Mouse (Mus musculus): ENCODE measurements around the gene Irf2.

Gene Irf2

DNA sequence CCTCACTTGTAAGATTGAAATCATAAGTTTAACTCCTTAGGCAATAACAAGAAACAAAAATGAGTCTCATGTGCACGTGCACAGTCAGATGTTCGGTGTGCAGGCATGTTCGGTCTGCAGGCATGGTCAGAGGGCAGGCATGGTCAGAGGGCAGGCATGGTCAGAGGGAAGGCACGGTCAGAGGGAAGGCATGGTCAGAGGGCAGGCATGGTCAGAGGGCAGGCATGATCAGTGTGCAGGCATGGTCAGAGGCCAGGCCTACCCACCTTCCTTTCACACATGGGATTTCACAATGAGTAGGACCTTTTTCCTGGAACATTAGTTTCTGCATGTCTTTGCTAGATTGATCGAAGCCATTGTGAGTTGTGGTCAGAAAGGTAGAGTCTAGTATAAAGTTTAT is 65.2 kb downstream of the Irf2 start:
- no peak for DNase-seq

DNA sequence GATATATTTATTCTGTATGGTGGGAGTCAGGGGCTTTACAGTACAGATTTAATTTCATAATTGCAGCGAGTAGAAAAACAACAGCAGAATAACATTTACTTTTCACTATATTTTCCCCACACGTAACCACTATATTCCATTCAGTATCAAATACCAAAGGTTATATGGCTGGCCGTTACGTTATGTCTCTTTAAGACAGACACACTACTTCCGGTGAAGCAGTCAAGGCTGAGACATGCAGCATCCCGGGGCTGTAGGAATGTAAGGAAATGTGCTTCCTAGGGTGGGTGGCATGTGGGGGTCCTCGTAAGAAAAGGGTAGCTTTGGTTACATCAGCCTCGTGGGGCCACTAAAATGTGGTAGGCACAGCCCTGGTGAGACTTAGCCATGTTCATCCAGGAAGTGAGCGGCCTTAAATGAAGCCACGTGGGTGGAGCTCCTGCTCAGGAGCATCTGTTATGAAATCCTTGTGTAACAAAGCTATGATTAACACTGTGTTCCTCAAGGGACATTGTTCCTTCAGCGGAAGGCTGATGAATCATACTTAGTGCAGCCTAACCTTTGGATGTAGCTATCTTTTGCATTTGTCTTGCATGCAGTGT is 71.6 kb downstream of the Irf2 start:
- DNase-seq, result no peak

DNA sequence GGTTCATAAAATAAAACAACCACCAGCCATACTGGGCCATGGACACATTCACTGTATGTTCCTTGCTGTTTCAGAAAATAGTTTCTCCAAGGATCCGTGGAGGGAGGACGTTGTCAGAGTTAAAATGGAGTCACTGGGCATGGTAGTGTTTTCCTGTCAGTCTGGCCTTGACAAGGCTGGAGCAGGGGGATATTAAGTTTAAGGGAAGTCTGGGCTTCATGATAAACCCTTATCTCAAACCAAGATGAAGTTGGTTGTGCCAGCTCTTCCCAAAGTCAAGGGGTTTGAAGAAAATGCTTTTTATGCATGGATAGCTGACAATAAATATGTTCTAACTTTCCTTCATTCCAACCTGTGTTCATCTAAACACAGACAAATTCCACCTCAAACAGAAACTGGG is 72.4 kb downstream of the Irf2 start:
- no peak for DNase-seq

DNA sequence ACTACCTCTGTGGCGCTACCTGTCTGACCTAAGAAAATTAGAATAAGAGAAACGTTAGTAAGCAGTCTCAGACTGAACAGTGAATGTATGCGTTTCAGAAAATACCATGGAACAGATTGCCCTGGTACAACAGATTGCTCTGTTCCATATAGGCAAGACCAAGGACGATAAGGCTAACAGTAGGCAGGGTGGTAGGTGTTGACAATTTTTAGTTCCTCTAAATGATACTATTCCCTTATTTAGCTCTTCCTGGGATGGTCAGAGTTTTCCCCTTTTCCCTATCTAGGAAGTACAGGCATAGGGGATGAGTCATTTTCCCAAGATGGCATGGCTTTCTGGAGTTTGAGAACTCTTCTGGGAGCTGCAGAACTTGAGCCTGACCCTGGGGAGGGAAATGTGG is 73.4 kb downstream of the Irf2 start:
- no peak for DNase-seq

DNA sequence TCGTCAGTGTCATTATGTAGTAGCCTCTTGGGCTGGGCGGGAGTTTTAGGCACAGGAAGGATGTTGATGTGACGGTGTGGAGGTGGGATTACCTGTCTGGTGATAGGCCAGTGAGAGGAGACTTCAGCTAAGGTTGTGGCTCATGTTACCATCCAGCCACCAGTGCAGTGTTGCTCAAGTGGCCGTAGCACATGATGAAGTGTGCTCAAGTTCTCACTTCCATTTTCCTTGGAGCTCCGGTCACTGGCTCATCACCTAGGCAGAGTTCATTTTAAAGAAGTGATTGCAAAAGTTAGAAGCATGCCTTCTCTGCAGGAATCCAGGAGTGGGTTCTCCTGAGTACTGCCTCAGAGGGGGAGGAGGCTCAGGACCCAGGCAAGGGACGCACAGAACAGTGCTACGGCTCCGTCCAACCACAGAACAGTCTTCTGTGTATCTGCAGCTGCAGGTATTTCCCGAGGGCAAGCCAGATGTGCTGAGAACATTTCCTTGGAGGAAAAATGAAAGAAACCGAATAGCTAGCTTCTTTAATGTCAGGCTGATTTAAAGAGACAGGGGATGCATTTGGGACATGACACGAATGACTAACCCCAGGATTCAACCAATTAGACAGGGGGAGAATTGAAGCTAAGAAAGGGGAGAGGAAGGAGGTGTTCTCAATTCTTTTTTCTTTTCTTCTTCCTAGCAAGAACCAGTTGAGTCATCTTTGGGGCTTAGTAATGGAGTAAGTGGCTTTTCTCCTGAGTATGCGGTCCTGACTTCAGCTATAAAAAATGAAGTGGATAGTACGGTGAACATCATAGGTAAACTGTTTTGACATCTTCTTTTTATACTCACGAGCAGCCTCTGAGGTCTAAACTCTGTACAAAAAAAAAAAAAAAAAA is 78.8 kb downstream of the Irf2 start:
- DNase-seq, result no peak

DNA sequence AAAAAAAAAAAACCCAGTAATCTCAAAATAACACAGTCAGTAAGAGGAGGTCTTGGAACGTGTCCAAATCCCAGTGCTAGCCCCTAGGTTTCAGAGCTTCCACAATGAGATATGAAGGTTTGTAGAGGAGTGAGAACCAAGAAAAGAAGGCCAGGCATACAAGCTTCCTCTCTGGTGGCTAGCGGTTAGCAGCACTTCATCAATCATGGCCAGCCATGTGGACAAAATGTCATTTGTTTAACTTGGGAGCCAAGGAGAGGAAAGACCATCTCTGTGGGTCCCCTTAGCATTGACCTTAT is 79.4 kb downstream of the Irf2 start:
- no peak for DNase-seq

DNA sequence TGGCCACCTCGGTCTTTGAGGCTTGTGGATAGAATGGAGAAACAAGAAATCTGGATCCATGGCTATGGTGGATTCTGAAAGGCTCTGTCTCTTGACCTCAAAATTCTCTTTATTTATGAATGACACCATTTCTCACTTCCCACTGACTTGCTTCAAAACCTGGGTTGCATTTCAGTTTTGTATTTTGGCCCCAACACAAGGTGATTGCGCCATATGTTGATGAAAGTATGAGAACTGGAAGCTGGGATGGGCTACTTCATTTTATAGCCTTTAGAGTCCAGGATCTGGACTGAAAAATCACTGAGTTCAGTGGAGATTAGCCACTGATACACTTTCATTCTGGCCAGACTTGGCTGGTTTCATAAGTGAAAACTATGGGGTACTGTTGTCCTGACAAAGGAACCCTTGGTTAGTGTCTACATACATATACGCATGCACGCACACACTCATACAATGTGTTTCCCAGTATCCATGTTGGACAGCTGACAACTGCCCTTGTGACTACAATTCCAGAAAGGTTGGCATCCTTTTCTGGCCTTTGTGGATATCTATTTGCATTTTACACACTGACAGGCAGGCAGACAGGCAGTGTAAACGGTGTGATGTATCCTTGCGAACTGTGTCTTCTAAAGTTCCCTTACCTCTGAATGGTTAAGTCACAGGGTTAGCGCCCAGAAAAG is 89.3 kb downstream of the Irf2 start:
- no peak for DNase-seq

DNA sequence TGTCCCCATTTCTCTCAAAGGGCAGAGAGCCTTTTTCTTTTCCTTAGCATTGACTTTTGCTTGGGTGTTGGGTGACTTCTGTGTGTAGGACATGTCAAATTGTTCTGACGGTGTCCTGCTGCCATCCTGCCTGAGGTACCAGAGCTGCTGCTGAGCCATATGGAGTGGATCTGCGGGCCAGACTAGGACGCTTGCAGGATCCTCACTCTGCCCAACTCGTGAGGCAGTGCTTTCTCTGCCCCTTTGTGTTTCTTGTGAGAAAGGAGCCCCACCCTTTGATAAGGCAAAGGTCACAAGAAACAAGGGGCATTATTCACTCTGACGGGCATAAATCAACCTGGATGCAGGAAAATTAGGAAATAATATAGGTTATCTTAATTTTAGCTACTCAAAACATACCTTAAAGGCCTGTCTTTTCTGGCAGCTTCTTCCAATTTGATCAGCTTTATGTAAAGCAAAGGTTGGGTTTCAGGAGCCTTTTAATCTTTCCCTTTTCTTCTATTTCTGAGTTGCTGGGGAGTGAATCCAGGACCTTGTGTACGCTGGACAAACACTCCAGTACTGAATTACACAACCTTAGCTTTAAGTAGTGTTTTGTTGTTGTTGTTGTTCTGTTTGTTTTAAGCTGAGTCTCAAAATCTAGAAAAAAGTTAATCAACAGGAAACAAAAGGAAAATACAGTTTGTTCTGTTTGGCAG is 90.0 kb downstream of the Irf2 start:
- DNase-seq, result no peak

DNA sequence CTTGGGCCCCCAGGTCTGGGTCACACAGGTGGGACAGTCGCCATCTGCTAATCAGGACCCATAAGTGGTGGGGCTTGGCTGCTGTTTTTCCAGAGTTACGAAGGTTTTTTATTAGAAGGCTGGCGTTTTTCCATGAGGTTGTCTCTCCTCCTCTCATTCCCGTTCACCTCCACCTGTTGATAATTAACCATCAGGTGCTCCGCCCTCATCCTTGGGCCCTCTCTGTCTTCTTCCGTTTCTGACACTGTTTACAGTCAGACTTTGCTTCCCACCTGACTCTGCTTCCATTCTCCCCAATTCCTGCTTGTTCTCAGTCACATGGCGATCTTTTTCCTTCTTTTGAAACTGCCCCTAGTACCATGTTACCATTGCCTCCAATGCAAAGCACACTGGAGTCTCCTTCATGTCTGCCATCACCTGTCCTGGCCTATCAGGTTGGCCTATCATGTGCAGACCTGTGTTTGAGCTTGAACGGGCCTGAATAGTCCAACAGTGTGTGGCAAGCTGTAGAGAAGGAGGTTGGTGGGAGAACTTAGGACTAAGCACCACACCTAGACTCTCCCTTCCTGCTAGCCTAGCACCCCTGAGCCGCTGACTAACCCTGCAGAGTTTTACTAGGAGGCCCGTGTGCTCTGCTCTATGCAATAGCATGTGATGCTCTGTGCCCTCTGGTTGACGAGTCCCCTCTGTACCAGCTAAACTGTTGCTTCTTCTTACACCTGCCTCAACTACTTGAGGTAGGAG is 90.8 kb downstream of the Irf2 start:
- peak; percentile 62 to 73 for DNase-seq

DNA sequence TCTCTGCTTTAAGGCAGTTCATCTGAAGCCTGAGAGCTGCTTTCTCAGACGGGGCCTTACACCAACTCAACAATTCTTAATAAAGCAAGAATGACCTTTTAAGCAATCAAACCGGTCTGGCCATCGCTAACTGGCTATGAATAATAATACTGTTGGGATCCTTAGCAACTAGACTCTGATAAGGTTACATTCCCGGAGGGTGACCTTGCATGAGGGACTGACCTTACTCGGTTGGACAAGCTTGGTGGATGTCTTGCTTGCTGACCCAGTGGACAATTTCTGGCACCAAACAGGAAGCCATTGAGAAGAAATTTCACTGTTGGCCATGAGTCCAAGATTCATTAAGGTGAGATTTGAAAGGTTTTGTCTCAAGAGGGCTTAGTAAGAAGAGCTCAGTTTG is 92.4 kb downstream of the Irf2 start:
- no peak for DNase-seq

DNA sequence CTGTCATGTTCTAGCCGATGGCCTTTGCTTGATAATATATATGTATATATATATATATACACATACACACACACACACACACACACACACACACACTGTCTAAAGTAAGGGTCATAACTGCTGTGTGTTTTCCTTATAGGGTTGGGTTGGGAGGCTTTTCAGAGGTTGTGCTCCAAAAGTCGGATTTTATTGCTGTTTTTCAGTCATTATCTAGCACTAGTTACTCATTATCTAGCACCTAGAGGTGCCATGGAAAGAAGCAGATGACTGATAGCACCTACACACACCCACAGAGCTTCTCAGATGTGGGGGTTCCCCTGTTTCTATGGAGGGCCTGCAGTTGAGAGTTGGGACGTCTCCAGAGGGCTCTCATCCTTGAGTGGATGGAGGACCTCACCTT is 92.9 kb downstream of the Irf2 start:
- DNase-seq, result no peak

DNA sequence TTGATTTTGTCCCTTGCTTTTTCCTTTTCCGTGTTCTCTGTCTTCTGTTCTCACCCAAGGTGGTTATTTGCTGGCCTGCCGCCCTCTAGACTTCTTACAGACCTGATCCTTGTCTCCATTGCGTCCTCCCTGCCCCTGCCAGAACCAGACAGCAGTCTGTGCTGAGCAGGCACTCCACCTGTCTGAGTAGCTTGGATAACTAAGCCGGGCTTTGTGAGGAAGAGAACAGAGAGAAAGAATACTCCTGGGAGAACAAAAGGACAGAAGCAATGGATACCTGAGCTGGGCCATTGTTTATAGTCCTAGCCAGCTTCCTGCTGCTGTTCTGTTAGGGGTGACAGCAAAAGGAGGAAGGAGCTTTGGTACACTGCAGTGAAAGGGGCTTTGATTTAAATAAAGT is 94.2 kb downstream of the Irf2 start:
- no peak for DNase-seq

DNA sequence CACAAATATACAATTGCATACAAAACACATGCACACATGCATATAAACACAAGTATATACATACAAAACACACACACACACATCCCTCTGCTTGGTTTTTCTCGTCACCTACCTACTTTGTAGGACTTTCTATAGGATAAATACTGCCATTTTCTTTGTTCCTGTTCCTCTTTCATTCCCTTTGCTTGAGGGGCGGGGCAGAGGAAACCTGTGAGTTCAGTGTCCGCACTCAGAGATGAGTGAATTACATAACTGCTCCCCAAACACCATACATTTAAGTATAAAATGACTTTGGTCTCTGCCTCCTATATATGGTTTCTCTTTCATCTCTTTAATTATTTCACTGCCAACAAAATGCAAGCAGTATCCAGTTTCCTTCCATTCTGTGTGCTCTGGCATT is 94.9 kb downstream of the Irf2 start:
- DNase-seq, result no peak

DNA sequence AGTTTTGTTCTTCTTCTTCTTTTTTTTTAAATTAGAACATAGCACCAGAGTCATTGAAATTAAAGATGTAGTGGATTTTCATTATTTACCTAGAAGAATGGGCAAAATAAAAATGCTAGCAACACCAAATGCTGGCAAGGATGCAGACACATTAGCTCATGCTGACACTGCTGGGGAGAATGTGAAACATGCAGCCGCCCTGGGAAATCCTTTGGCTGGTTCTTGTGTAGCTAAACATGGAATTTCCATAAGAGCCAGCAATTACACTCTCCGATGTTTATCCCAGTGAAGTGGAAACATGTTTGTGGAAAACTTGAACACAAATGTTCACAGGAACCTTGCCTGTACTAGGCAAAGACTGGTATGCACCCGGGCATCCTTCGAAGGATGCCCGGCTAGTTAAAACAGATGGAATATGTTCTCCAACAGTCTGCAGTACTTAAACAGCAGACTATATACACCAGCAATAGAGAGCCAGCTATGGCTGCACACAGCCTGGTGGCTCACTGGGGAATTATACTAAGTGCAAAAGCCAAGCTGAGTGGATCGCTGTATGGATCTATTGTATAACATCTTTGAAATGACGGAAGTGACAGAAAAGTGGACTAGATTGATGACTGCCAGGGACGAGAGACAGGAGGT is 96.6 kb downstream of the Irf2 start:
- DNase-seq, result no peak

DNA sequence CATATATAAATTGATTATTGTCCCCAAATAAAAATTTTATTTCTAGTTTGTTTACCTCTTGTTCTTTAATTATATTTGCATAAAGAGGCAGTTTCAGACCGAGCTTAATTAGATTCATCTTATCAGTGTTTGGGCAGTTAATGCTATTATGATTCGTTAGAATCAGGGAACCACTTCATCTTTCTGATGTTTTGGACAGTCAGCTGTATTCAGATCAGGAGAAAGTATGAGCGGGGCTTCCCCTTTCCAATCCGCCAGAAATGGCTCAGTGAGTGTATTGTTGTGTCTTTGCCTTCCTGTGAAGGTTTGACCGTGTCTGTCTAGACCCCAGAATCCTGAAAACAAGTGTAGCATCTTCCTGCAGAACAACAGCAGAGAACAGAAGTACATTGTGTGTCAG is 97.4 kb downstream of the Irf2 start:
- no peak for DNase-seq

DNA sequence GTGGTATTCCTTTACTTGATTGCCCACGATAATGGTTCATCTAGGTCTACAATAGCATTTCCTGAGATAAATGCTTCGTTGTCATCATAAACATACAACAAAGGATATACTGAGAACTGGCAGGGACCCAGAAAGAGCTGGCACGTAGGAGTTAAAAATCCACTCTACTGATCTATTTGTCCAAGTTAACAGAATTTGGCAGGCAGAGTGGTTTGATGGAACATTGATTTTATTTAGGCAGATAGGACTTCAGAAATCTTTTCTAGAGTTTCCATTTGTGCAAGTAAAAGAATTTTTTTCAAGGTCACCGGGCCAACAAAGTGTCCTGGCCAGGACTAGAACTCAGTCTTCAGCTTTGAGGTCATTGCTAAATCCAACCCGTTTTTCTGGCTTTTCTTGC is 98.5 kb downstream of the Irf2 start:
- no peak for DNase-seq

DNA sequence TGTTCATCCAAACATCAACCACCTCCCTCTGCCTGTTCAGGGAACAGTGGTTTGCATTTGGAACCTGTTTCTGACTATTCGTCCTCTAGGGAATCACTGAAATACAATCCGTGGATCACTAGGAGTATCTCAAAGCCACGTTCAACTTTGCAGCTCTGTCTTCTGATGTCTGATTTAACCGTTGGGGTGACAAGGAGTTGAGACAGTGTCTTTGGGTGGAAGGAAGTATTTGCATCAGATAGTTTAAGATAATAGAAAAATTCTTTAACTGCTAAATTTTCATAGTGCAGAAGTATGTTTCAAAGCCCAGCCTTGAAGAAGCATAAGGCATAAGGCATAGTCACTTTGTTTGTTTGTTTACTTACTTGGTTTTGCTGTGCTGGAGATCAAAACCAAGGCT is 100.9 kb downstream of the Irf2 start:
- no peak for DNase-seq

DNA sequence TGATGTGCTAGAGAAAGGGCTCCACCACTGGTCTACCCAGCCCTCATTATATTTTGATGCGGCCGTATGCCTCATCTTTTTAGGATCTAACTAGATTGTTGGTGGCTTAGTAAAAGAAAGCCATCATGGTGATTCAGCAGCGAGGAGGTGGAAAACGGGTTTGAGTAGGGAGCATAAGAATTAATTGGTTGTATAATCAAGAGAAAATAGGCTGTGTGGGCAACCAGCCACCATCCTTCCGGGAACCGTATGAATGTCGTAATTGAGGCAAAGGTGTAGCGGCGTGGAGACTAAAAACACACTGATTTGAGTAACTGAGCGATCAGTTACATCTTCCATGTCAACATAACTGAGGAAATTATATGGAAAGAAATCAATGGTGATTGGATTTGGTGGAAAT is 101.3 kb downstream of the Irf2 start:
- no peak for DNase-seq

DNA sequence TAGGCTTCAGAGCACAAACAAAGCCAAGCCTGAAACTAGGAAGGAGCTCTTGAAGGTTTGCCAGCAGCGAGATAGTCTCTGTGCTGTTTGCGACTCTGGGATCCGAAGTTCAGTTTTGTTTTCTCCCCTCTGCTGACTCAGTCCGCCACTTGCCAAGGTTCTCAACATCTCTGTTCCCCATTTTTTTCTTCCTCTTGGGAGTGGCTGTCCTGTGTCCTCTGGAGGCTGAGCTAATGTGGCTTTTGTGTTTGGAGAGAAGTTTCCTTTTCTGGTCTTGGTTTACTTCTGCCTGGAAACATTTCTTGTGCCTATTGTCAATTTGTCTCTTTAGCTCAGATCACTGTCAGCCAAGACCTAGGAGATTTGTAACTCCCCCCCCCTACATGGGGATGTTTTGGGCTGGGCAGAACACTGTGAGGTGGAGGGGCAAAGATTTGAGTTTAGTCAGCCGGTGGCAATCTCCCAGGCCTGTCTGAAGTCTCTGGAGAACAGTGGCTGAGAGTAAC is 103.2 kb downstream of the Irf2 start:
- DNase-seq, result peak; percentile 35 to 58

DNA sequence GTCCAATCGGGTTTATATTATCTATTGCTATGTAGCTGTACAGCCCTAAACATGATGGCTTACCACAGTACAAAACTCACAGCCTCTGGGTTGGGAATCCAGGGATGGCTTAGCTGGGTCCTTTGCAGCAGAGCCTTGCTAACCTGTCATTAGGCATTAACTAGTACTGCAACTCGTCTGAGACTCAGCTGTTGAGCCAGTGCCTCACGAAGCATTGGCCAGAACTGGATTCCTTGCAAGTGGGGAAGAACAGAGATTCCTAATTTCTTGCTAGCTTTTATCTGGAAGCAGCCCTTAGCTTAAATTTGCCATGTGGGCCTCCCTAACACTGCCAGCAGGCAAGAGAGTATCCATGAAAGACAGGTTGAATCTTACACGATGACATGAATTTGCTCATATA is 104.3 kb downstream of the Irf2 start:
- DNase-seq, result no peak

DNA sequence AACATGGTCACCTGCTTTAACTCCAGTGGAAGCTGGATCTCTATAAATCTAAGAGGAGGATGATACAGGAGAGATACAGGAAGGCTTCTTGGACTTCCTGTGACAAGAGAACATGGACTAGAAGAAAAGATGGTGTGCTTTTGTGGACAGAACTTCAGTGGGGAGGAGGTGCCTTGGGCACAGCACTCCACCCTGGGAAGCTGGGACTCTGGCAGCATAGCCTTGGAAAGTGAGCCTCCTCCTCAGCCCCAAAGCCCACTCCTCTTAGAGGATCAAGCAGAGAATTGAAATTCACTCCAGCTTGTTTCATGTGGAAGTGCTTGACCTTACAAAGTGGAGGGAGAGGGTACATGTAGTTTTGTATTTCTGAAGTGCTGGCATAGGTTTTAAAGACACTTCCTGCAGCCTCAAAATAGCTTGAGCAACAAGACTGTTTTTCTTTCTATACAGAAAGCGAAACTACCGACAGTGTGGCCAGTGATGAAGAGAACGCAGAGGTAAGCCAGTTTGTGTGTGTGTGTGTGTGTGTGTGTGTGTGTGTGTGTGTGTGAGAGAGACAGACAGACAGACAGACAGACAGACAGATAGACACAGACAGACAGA is 104.9 kb downstream of the Irf2 start:
- DNase-seq, result no peak

Measured in kidney, postnatal 4 days (tissue).